In the genomic region with DNA sequence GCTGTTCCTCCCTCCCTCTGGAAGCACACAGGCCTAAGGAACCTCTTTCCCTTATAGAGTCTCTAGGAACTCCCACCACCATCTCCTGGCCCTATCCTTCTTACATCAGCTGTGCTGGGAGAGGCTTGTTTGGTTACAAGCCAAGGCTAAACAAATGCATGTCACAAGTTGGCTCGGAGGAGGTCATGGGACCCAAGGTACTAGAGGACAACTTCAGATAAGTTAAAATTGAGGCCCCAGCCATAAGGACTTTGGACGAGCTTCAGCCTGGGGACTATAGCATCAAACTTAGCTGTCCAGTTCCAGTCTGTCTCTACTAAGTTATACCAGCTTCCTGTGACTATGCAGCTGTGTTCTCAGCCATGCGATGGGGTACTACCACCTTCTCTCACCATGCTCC, we compare ENCODE assay signal across 36 mouse cellular contexts. TPM values are rescaled to one million over a fixed set of nuclear protein-coding genes. Genes with fewer than 3 reads are reported as not detected.
"Had no signal": no experiment of that assay in that cellular context is flagged by ENCODE, and none has a peak within 500 bp of the region (broad histone marks: within the 10 kb centered on the region; RNA-seq: fewer than 3 reads in every experiment).

No protein-coding gene starts in this region.

- H3K4me3 ChIP-seq: gastrocnemius, adult 2 months; heart, embryonic 10.5 days; heart, embryonic 12.5 days; hindbrain, embryonic 10.5 days; hindbrain, embryonic 12.5 days; kidney, embryonic 15.5 days; layer of hippocampus, adult 2 months; left cerebral cortex, adult 2 months; limb, embryonic 10.5 days; limb, embryonic 12.5 days; liver, embryonic 13.5 days had no signal

- H3K27ac ChIP-seq: heart, embryonic 10.5 days; hindbrain, embryonic 10.5 days; hindbrain, embryonic 12.5 days; hindbrain, embryonic 14.5 days; kidney, embryonic 15.5 days; kidney, postnatal 0 days; layer of hippocampus, adult 2 months; left cerebral cortex, adult 2 months; limb, embryonic 10.5 days; limb, embryonic 12.5 days; liver, embryonic 13.5 days had no signal

- H3K9me3 ChIP-seq: heart, embryonic 10.5 days; heart, embryonic 12.5 days; hindbrain, embryonic 10.5 days; hindbrain, embryonic 12.5 days; kidney, embryonic 15.5 days; limb, embryonic 10.5 days; limb, embryonic 12.5 days; liver, embryonic 13.5 days had no signal

- ATAC-seq: hindbrain, embryonic 16.5 days; inflammation-experienced regulatory T-cells, adult 6 months had no signal

- DNase-seq: gastrocnemius, adult 2 months; gastrocnemius, postnatal 10 days; gastrocnemius, postnatal 25 days; heart, adult 18-20 months; heart, postnatal 10 days; heart, postnatal 4 days; kidney, adult 11 months; kidney, adult 2 months; kidney, adult 9 months; kidney, postnatal 14 days; kidney, postnatal 4 days; liver; liver, embryonic 13.5 days had no signal

- H3K36me3 ChIP-seq: hindbrain, embryonic 10.5 days; hindbrain, embryonic 12.5 days; limb, embryonic 10.5 days; limb, embryonic 12.5 days had no signal

- H3K4me2 ChIP-seq: heart, embryonic 12.5 days; hindbrain, embryonic 12.5 days; hindbrain, embryonic 14.5 days; kidney, embryonic 15.5 days; limb, embryonic 12.5 days; liver, embryonic 11.5 days; liver, embryonic 13.5 days had no signal

- H3K4me1 ChIP-seq: heart, embryonic 10.5 days; heart, embryonic 12.5 days; hindbrain, embryonic 12.5 days; liver, embryonic 13.5 days had no signal

- H3K9ac ChIP-seq: heart, embryonic 12.5 days; hindbrain, embryonic 12.5 days; hindbrain, embryonic 14.5 days; kidney, embryonic 15.5 days; limb, embryonic 12.5 days; liver, embryonic 13.5 days had no signal

- H3K27me3 ChIP-seq: heart, embryonic 12.5 days; hindbrain, embryonic 12.5 days; kidney, embryonic 15.5 days; limb, embryonic 12.5 days had no signal

RNA-seq across cellular contexts. Expression of a gene that starts 7.3 kb away (rescaled TPM):
- total RNA-seq: gastrocnemius, adult 2 months; gastrocnemius, postnatal 10 days; gastrocnemius, postnatal 25 days; gastrocnemius, postnatal 4 days; granulocyte monocyte progenitor cell, adult 5-6 weeks; heart, adult 18-20 months; heart, adult 8-10 months; heart, postnatal 25 days; heart, postnatal 4 days; layer of hippocampus, adult 2 months; layer of hippocampus, postnatal 10 days; layer of hippocampus, postnatal 25 days; left cerebral cortex, adult 2 months; left cerebral cortex, postnatal 14 days; left cerebral cortex, postnatal 36 days had no signal
- polyA plus RNA-seq: heart, embryonic 10.5 days; heart, embryonic 12.5 days; heart, embryonic 14.5 days; hindbrain, embryonic 14.5 days; liver, embryonic 13.5 days had no signal

RNA-seq across cellular contexts. Expression of a gene that starts 14.1 kb away (rescaled TPM):
- total RNA-seq: gastrocnemius, postnatal 4 days; granulocyte monocyte progenitor cell, adult 5-6 weeks had no signal
- polyA plus RNA-seq: hindbrain, embryonic 10.5 days had no signal

RNA-seq across cellular contexts. Expression of a gene that starts 24.5 kb away (rescaled TPM):
- total RNA-seq: gastrocnemius, adult 2 months; gastrocnemius, postnatal 10 days; gastrocnemius, postnatal 25 days; granulocyte monocyte progenitor cell, adult 5-6 weeks; heart, adult 8-10 months; heart, postnatal 10 days; heart, postnatal 25 days; heart, postnatal 4 days; layer of hippocampus, postnatal 10 days; layer of hippocampus, postnatal 25 days; left cerebral cortex, postnatal 36 days had no signal
- polyA plus RNA-seq: heart, embryonic 10.5 days; heart, embryonic 12.5 days; heart, embryonic 14.5 days; hindbrain, embryonic 10.5 days; hindbrain, embryonic 12.5 days; hindbrain, embryonic 14.5 days; hindbrain, embryonic 16.5 days; kidney, embryonic 15.5 days; kidney, postnatal 0 days; limb, embryonic 10.5 days; limb, embryonic 12.5 days; liver, embryonic 11.5 days had no signal
